Mouse (Mus musculus): ENCODE measurements at regions not wholly inside any gene's neighbourhood (a gene's known extent, or its start where the extent isn't known, plus 50 kb on each side); places are given as distances from the start of the nearest gene placed in this dataset.
"Not testable (repeated sequence)": the region's sequence is repeated elsewhere in the genome, so short reads cannot be mapped to it uniquely, and the experiment has no call there.

- intact Hi-C loops (cut with DNase I): no loop called here
- DNase-seq: no peak
These were observed 151.0 kb downstream of the Ube2e3 start for GRCm38 (mm10) chr2:79018732-79019423.

- no peak for DNase-seq
- intact Hi-C loops (cut with DNase I): no loop called here
These were observed 155.0 kb downstream of the Ube2e3 start for GRCm38 (mm10) chr2:79022954-79023353.

DNA sequence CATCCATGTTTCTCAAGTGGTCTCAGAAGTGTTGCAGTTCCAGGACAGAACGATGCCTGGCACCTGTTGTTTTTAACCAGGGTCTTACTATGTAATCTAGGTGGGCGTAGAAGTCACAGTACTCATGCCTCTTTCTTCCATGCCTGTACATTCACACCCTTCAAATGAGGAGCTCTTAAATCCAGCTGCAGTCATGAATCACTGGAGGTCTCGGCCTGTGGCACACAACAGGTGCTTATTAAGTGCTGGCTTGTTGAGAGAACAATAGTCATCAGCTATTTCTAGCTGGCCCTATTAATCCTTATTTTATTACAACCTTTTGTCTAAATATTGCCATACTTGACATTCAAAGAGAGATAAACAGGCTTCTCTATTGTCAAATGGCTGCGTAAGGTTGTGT is 157.8 kb downstream of the Ube2e3 start:
- intact Hi-C loops (cut with DNase I): no loop called here

GRCm38 (mm10) chr2:79030990-79031389 is 163.1 kb downstream of the Ube2e3 start:
- DNase-seq: no peak
- intact Hi-C loops (cut with DNase I): no loop called here

More for the DNA sequence above, 157.8 kb downstream of the Ube2e3 start:
- no peak for DNase-seq

GRCm38 (mm10) chr2:79036296-79036695 is 168.4 kb downstream of the Ube2e3 start:
- no peak for DNase-seq
- intact Hi-C loops (cut with DNase I): no loop called here

DNA sequence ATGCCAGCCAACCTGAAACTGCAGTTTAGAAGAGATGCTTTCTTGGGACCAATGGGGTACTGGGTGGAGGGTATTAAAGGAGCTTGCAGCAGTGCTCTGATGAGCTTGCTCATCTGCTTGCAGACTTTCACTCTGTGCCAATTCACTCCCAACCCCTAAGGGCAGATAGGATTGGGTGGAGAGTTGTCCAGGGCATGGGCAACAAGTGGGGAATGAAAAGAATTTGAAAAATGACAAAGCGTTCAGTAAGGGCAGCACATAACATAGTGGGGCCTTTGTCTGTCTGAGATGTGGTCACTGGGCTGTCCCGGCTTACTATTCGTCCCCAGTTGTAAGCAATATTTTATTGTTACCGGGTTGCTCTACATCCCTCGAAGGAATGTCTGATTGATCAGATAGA is 170.7 kb downstream of the Ube2e3 start:
- DNase-seq: no peak
- intact Hi-C loops (cut with DNase I): no loop called here

DNA sequence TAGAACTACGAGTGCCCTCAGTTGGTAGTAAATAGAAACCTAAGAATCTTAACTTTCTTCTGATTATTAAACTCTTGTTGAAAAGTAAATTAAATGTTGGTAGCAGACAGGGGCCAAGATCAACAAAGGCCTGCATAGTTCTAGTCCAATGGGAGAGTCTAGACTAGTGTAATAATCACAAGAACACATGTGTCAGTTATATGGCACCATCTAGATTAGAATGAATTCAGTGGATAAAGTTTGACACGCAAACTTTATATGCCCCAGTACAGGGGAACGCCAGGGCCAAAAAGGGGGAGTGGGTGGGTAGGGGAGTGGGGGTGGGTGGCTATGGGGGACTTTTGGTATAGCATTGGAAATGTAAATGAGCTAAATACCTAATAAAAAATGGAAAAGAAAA is 176.9 kb downstream of the Ube2e3 start:
- intact Hi-C loops (cut with DNase I); DNase-seq: not testable (repeated sequence)

- intact Hi-C loops (cut with DNase I): no loop called here
- DNase-seq: no peak
These were observed 177.6 kb downstream of the Ube2e3 start for GRCm38 (mm10) chr2:79045508-79045907.

- DNase-seq: peak; percentile 74
- intact Hi-C loops (cut with DNase I): no loop called here
These were observed 180.1 kb downstream of the Ube2e3 start for GRCm38 (mm10) chr2:79048020-79048419.

DNA sequence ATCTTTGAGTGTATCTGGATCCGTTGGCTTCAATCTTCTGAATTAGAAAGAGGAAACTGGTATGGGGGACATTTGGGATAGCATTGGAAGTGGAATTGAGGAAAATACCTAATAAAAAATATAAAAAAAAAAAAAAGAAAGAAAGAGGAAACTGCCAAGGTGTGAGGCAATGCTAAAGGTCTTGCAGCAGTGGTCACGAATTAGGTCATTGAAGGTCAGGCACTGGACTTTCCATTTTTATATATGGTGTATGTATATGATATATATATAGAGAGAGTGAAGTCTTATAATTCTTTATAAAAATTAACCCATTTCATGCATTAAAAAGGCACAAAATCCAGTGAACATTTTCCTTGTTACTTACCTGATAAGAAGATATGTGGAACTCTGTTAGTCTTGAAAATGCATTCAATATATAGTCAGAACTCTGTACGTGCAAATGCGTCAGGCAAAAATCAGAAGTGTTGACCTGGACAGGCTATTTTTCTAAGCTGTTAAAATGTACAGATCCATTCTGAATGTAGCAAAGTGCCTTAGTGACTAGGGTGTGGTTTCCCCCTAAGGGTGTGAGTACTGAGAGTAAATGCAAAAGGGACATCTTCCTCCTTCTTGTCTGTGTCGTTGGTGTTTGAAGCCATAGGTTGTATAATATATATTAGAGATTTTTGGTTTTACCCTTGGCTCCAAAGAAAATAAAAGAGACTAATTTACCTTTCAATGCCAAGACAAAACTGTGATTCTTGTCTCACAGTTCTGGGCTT is 181.0 kb downstream of the Ube2e3 start:
- DNase-seq: no peak
- intact Hi-C loops (cut with DNase I): no loop called here

DNA sequence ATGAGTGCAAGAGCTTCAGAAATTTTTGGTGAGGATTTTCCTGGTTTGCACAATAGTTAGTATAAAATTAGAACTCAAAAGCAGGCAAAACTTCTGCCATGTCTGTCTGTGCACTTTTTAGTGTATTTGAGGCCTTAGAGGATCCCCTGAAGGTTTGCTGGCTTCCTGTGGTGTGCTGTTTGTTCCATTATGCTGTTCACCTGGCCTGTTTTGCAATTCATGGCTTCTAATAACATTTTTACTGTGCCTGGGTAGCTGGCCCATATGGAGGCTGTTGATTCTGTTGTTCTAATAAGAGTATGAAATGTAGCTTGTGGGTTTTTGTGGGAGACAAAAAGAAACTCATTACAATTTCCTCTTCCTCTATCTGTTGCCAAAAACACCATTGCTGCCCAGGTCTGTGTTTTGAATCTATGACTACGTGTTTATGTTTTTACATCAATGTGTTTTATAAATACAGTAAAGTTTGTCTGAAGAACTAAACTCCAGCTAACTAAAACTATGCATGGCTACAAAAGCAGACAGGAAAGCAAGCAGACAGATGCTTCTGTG is 182.6 kb downstream of the Ube2e3 start:
- intact Hi-C loops (cut with DNase I): no loop called here
- no peak for DNase-seq

GRCm38 (mm10) chr2:79052226-79052625 is 184.3 kb downstream of the Ube2e3 start:
- DNase-seq: no peak
- intact Hi-C loops (cut with DNase I): no loop called here

DNA sequence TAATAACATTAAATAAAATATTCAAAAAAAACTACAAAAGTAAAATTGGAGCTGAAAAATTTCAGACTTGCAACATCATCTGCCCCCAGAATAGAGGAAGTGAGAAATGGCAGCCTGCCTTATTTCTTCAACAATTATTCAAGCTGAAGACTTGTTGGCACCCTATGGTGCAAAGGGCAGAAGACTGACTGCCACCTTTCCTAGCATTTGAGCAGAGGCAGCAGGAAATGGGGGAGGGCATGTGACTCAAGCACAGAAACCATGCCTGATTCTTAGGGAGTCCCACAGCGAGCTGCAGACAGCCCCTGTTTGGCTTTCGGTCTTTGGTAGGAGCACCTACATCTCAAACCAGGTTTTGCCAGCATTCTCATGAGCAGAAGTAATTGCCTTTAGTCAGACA is 188.2 kb downstream of the Ube2e3 start:
- DNase-seq: peak; percentile 13
- intact Hi-C loops (cut with DNase I): no loop called here

DNA sequence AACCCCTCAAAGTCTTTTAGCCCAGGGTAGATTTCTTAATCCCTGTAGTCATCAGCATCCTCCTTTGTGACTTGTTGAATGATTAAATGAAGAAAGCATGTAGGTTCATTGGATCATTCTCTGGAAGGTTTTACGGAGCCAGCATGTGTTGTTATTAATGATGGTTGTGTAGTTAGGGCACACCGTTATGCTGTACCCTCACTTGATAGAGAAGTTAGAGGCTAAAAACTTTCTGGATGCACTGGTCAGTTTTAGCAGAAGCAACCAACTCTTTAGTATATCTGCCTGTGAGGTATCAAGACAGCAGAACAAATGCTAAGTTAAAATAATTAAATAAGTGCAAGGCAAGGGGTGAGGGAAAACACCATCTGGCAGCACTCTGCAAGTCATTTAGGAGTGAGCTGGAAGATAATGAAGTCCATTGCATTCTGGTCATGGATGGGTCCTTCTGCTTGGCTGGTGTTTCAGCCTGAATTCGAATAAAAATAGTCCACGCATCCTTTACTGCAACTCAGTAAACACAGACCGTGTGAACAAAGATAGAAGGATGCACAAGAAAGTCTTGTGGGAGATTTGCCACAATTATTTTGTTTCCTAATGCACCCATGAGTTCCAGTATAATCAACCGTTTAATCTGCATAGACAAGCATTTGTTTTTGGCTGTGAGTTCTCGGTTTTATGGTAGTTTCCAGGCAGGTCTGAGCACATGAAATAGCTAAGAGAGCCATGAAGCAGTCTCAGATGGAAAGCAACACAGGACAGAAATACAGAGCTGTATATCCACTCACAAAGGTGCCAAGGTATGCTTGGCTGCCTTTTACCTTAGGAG is 191.4 kb downstream of the Ube2e3 start:
- DNase-seq: peak; percentile 12
- intact Hi-C loops (cut with DNase I): no loop called here

- DNase-seq: no peak
- intact Hi-C loops (cut with DNase I): no loop called here
These were observed 192.0 kb downstream of the Ube2e3 start for GRCm38 (mm10) chr2:79059944-79060238.

- DNase-seq: no peak
- intact Hi-C loops (cut with DNase I): no loop called here
These were observed 192.4 kb downstream of the Ube2e3 start for GRCm38 (mm10) chr2:79060320-79060719.

DNA sequence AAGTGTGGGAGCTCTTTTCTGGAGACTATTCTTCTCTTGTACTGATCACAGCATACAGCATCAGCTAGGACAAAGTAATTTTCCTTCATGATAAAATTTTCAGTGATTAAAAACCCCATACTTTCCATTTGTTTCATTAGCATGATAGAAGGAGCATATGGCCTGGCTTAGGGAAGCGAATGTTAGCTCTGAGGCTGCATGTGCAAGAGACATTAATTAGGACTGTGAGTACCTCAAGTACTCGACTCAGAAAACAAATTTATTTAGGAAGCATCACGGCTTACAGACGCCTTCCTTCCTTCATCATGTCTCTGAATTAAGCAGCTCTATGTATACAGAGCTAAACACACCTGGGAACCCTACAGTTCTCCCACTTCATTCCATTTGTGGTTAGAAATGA is 193.6 kb upstream of the Itga4 start:
- intact Hi-C loops (cut with DNase I): no loop called here
- DNase-seq: no peak

DNA sequence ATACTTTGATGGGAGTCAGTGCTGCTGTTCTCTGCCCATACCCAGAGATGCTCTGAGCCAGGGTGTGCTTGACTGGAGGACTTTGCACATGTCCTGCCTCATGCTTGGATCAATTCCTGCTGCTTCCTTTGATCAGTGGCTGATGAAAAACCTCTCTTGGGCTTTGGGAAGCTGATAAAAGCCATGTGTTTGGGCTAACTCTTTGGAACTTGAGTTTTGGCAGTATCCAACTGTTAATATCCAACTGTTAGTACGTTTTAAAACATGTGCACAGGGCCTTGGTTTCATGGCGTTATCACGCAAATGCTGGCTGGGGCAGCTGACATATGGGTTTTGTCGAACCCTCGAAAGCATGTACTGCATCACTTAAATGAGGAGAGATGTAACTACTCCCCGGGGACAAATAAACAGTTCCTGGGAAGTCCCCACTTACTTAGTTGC is 193.0 kb upstream of the Itga4 start:
- DNase-seq: no peak
- intact Hi-C loops (cut with DNase I): no loop called here

DNA sequence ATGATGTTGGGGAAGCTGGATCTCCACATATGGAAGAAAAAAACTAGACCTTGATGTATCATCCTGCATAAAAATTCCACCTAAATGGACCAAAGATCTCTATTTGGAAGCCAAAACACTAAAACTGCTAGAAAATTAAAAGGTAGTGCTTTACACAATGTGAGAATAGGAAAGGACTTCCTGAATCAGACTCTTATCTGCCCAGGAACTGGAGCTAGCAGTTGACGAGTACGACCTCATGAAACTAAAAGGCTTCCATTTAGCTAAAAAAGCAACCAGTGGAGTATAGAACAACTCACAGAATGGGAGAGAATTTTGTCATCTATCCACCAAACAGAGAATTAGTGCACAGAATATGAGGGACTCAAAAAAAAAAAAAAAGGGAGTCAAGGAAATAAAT is 191.6 kb upstream of the Itga4 start:
- no peak for DNase-seq
- intact Hi-C loops (cut with DNase I): no loop called here

GRCm38 (mm10) chr2:79065321-79065720 is 189.9 kb upstream of the Itga4 start:
- intact Hi-C loops (cut with DNase I): no loop called here
- DNase-seq: no peak

GRCm38 (mm10) chr2:79076115-79076514 is 179.1 kb upstream of the Itga4 start:
- intact Hi-C loops (cut with DNase I): no loop called here
- DNase-seq: no peak

Measured in left cerebral cortex, postnatal 4 days (tissue).